Mouse (Mus musculus) limb, embryonic 14.5 days (tissue): Measurements from ENCODE around the gene Cflar. TPM values are rescaled to one million over a fixed set of nuclear protein-coding genes. Genes with fewer than 3 reads are reported as not detected.

ENCODE experiments used
- ATAC-seq: fragments of 200-750 bp; cut with Nextera tagmentation; 2 replicates; pipeline ENCODE4 v1.8.0; 2017; ENCODE audit warnings: low read depth, moderate number of reproducible peaks, moderate TSS enrichment; ENCODE audit not compliant: low FRiP score
- DNase-seq: peaks from one replicate; pipeline ENCODE4 v3.0.0-alpha.2; 2015; ENCODE audit warnings: low spot score
- H3K27ac ChIP-seq: fragments of 300-500 bp; sonication (generic); replicated peaks from 2 replicates; pipeline ENCODE4 v1.5.1; 2014; ENCODE audit warnings: low read depth, mild to moderate bottlenecking, low read length, moderate library complexity, mixed read lengths
- H3K27me3 ChIP-seq: fragments of 300-500 bp; sonication (generic); 2 replicates; pipeline ENCODE4 v1.6.1; 2014; ENCODE audit warnings: low read length, mixed read lengths; ENCODE audit not compliant: control insufficient read depth, insufficient read depth
- H3K36me3 ChIP-seq: fragments of 300-500 bp; sonication (generic); 2 replicates; pipeline ENCODE4 v1.6.1; 2014; ENCODE audit warnings: mild to moderate bottlenecking, low read length, moderate library complexity, mixed read lengths; ENCODE audit not compliant: control insufficient read depth, insufficient read depth
- H3K4me1 ChIP-seq: fragments of 300-500 bp; sonication (generic); 2 replicates; pipeline ENCODE4 v1.6.1; 2014; ENCODE audit warnings: antibody characterized with exemption, low read length, mixed read lengths; ENCODE audit not compliant: control insufficient read depth, insufficient read depth
- H3K4me2 ChIP-seq: fragments of 300-500 bp; sonication (generic); replicated peaks from 2 replicates; pipeline ENCODE4 v1.6.1; 2014; ENCODE audit warnings: low read depth, mild to moderate bottlenecking, low read length, moderate library complexity; ENCODE audit not compliant: severe bottlenecking
- H3K4me3 ChIP-seq: fragments of 300-500 bp; sonication (generic); replicated peaks from 2 replicates; pipeline ENCODE4 v1.5.1; 2014; ENCODE audit warnings: low read length
- H3K9ac ChIP-seq: fragments of 300-500 bp; sonication (generic); 2 replicates; pipeline ENCODE4 v1.6.1; 2014; ENCODE audit warnings: mild to moderate bottlenecking, low read depth, low read length, moderate library complexity; ENCODE audit not compliant: severe bottlenecking
- H3K9me3 ChIP-seq: fragments of 300-500 bp; sonication (generic); 2 replicates; pipeline ENCODE4 v1.6.1; 2016; ENCODE audit warnings: low read length; ENCODE audit not compliant: control insufficient read depth
- POLR2A ChIP-seq: fragments of 200-500 bp; IDR thresholded peaks from 2 replicates; pipeline ENCODE4 v1.8.0; 2012; ENCODE audit warnings: inconsistent platforms, mild to moderate bottlenecking, moderate library complexity, borderline replicate concordance; ENCODE audit not compliant: insufficient read depth, insufficient read length; ENCODE audit errors: extremely low read depth
- WGBS: fragments of 180-500 bp; shearing (Covaris S2); extraction: QIAGEN DNeasy Blood & Tissue Kit; methylation state at CpG from one replicate; pipeline ENCODE4 v1.1.7; 2014; 5-methylcytosine and 5-hydroxymethylcytosine counted together
- polyA plus RNA-seq, 2 experiments: library from polyadenylated mRNA; depleted of rRNA in 1 of 2; stranded (reverse) in 1 of 2; unstranded in 1 of 2; fragments of >200 nt; fragmentation: Nextera tagmentation in 1 of 2; extraction: Ambion mirVana in 1 of 2; gene quantifications; 2 replicates each; pipeline versions ENCODE4 v1.2.1 to v1.2.3; 2012 to 2014

Cflar gene
- polyA plus RNA-seq, 2 experiments, result 28.9 to 37.2 TPM

DNA sequence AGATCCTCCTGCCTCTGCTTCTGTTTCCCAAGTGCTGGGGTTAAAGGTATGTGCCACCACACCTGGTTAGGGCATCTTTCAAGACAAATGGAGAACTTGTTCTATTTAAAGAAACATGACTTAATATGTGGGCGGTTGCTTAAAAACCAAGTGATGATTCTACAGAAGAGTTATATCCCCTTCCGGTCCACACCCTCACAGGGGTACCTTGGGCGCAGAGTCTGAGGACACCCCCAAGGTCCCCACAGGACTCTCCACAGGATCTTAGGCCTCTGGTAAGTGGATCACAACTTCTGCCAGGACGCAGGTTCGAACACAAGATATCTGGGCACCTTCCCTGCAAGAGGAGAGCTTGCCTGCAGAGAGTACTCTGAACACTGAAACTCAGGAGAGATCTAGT, 64.1 kb downstream of the Cflar start:
- DNase-seq (no peak), ATAC-seq (no peak)
- H3K27ac ChIP-seq, result no peak overlapping the region
- no peak overlapping the region for H3K4me2 ChIP-seq
- WGBS, result 95% methylated on average over 5 of the region's 5 CpGs
- no peak for TF ChIP-seq POLR2A
- H3K9ac ChIP-seq, result no peak overlapping the region
- H3K4me1 ChIP-seq, result no peaks in the 10 kb centered on the region
- no peak overlapping the region for H3K4me3 ChIP-seq
- no peaks in the 10 kb centered on the region for H3K36me3 ChIP-seq
- no peaks in the 10 kb centered on the region for H3K27me3 ChIP-seq
- H3K9me3 ChIP-seq, result no peaks in the 10 kb centered on the region

DNA sequence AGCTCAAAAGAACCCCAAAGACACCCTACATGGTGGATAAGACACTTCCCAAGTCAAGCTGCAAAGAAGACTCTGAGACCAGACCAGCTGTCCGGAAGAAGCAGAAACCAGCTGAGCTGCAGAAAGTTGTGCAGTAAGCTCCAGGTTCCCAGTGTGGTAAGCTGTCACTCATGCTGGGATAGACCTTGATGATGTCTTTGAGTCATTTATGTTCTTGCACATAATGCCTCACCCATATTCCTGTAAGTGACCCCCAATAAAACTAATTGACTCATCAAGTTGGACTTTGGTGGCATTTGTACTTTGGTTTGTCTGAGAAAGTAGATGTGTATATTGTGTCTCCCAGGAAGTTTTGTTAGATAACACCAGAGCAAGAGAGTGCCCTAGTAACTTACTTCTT, 66.3 kb downstream of the Cflar start:
- no peak for TF ChIP-seq POLR2A
- Histone ChIP-seq H3K27me3 (no peaks in the 10 kb centered on the region), H3K4me1 (no peaks in the 10 kb centered on the region), H3K4me3 (no peak overlapping the region), H3K27ac (no peak overlapping the region), H3K9me3 (no peaks in the 10 kb centered on the region), H3K9ac (no peak overlapping the region), H3K4me2 (no peak overlapping the region), H3K36me3 (no peaks in the 10 kb centered on the region)
- no peak for ATAC-seq
- DNase-seq, result no peak
- WGBS, result 92% methylated on average over 1 of the region's 1 CpGs

GRCm38 (mm10) chr1:58778226-58778625, 66.9 kb downstream of the Cflar start:
- Histone ChIP-seq H3K4me3 (no peak overlapping the region), H3K27me3 (no peaks in the 10 kb centered on the region), H3K27ac (no peak overlapping the region), H3K4me1 (no peaks in the 10 kb centered on the region), H3K9ac (no peak overlapping the region), H3K36me3 (no peaks in the 10 kb centered on the region), H3K4me2 (no peak overlapping the region), H3K9me3 (no peaks in the 10 kb centered on the region)
- WGBS, result 16% methylated on average over 1 of the region's 1 CpGs
- DNase-seq (no peak), ATAC-seq (no peak)
- no peak for TF ChIP-seq POLR2A

DNA sequence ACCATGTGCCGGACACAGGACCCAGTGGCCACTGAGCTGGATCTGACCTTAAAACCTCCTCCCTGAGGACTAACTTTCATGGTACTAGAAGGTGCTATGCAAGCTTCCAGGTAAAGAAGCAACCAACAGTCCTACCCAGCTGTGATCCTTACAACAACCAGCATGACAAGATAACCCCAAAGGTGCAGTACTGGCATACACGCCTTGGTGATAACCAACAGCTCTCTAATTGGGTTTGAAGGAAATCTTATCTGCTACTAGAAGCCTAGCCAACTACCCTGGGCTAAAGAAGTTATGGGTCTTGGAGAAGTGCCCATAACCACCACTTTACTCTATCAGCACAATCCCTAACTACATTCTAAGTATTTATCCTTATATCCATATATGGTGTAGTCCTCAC, 75.0 kb downstream of the Cflar start:
- no peak overlapping the region for H3K4me3 ChIP-seq
- no peak overlapping the region for H3K27ac ChIP-seq
- ATAC-seq (no peak), DNase-seq (no peak)
- no peaks in the 10 kb centered on the region for H3K4me1 ChIP-seq
- H3K4me2 ChIP-seq, result no peak overlapping the region
- H3K27me3 ChIP-seq, result no peaks in the 10 kb centered on the region
- WGBS, result 95% methylated on average over 2 of the region's 2 CpGs
- H3K9ac ChIP-seq, result no peak overlapping the region
- no peaks in the 10 kb centered on the region for H3K36me3 ChIP-seq
- no peaks in the 10 kb centered on the region for H3K9me3 ChIP-seq
- TF ChIP-seq POLR2A, result no peak

DNA sequence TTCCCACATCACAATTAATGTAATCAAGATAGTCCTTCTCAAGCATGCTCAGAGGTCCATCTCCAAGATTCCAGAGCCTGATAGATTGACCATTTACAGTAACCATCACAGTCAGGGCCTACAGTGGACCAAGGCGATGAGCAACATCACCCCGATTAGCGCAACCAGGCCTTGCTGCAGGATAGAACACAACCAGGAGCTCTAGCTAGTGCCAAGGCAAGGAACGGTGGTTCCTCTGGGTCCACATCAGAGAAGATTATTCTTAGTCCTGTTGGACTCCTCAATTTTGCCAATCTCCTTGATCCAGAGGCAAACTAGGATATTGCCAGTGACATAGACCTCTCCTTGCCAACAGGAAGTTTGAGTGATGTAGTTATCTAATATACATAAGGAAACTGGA, 77.1 kb downstream of the Cflar start:
- no peaks in the 10 kb centered on the region for H3K27me3 ChIP-seq
- H3K4me3 ChIP-seq, result no peak overlapping the region
- H3K9ac ChIP-seq, result no peak overlapping the region
- no peaks in the 10 kb centered on the region; the same call in 1 of the 2 replicates for H3K4me1 ChIP-seq
- TF ChIP-seq POLR2A, result no peak
- H3K9me3 ChIP-seq, result no peaks in the 10 kb centered on the region
- no peaks in the 10 kb centered on the region for H3K36me3 ChIP-seq
- H3K27ac ChIP-seq, result no peak overlapping the region
- H3K4me2 ChIP-seq, result no peak overlapping the region
- no peak for ATAC-seq
- no peak for DNase-seq
- WGBS, result over 99% methylated on average over 4 of the region's 4 CpGs

GRCm38 (mm10) chr1:58794705-58795104, 83.4 kb downstream of the Cflar start:
- no peak for ATAC-seq
- H3K27ac ChIP-seq, result no peak overlapping the region
- H3K36me3 ChIP-seq, result peaks cover 10% of the 10 kb centered on the region; the same call in 1 of the 2 replicates
- TF ChIP-seq POLR2A, result no peak
- H3K4me3 ChIP-seq, result no peak overlapping the region
- H3K9ac ChIP-seq, result 0 out of 2 replicates have a peak overlapping the region, but pooled peaks have one; percentile 74
- H3K4me2 ChIP-seq, result peak overlapping the region; percentile 65
- H3K9me3 ChIP-seq, result 0 out of 2 replicates have a peak, but pooled peaks cover 2% of the 10 kb centered on the region
- no peaks in the 10 kb centered on the region for H3K27me3 ChIP-seq
- WGBS, result 58% methylated on average over 2 of the region's 2 CpGs
- peaks cover 8% of the 10 kb centered on the region; the same call in 1 of the 2 replicates for H3K4me1 ChIP-seq
- no peak for DNase-seq
